8 mouse cellular contexts compared by ENCODE assay signal in genomic region chr17:33779271-33779966, GRCm38 (mm10). TPM values are rescaled to one million over a fixed set of nuclear protein-coding genes. Genes with fewer than 3 reads are reported as not detected.
DNase-seq lines count a peak whose midpoint lies in the region; ATAC-seq and TF ChIP-seq lines count a peak whose summit lies in the region.

No protein-coding gene starts in this region.

- peak overlapping the region; percentile 91 for H3K27ac ChIP-seq in embryonic facial prominence, embryonic 14.5 days (replicated peaks; ENCODE audit: low read depth, low read length)
- peak overlapping the region; percentile 60; the same call in 1 of the 2 replicates for H3K27ac ChIP-seq in midbrain, embryonic 16.5 days (ENCODE audit: low read length)
- H3K27ac ChIP-seq in testis, adult 2 months (ENCODE audit: control insufficient read depth, insufficient read depth, low read depth, low read length), result peak overlapping the region; percentile 78

- H3K9me3 ChIP-seq in megakaryocyte, embryonic 14.5 days, result no peaks in the 10 kb centered on the region
- H3K9me3 ChIP-seq in embryonic facial prominence, embryonic 14.5 days (ENCODE audit: control insufficient read depth, low read length), result no peaks in the 10 kb centered on the region
- H3K9me3 ChIP-seq in midbrain, embryonic 16.5 days (replicated peaks; ENCODE audit: control insufficient read depth, low read length, poor library complexity, severe bottlenecking), result no peaks in the 10 kb centered on the region

- intact Hi-C loops in left cerebral cortex, postnatal 4 days (cut with DNase I), result no loop called here

- peak overlapping the region; percentile 50 for H3K4me3 ChIP-seq in megakaryocyte, embryonic 14.5 days (replicated peaks)
- peak overlapping the region; percentile 51 for H3K4me3 ChIP-seq in embryonic facial prominence, embryonic 14.5 days (ENCODE audit: low read depth, low read length)
- H3K4me3 ChIP-seq in midbrain, embryonic 16.5 days (ENCODE audit: low read depth, low read length), result no peak overlapping the region
- peak overlapping the region; percentile 7; the same call in 1 of the 2 replicates for H3K4me3 ChIP-seq in testis, adult 2 months (ENCODE audit: control insufficient read depth, low read depth, low read length)

- WGBS in embryonic facial prominence, embryonic 14.5 days, result 9% methylated on average over 8 of the region's 9 CpGs
- 66% methylated on average over 8 of the region's 9 CpGs for WGBS in midbrain, embryonic 16.5 days

- TF ChIP-seq CTCF in testis, adult 2 months (IDR thresholded peaks at IDR 0.05; ENCODE audit: control insufficient read depth, insufficient read depth, insufficient replicate concordance, low read depth, low read length), result no peak

- peaks cover 33% of the 10 kb centered on the region for H3K36me3 ChIP-seq in megakaryocyte, embryonic 14.5 days (replicated peaks; ENCODE audit: low read length)
- H3K36me3 ChIP-seq in embryonic facial prominence, embryonic 14.5 days (ENCODE audit: control insufficient read depth, insufficient read depth, low read length), result peaks cover 38% of the 10 kb centered on the region
- H3K36me3 ChIP-seq in midbrain, embryonic 16.5 days (ENCODE audit: control insufficient read depth, insufficient read depth, low read length), result no peaks in the 10 kb centered on the region
- no peaks in the 10 kb centered on the region for H3K36me3 ChIP-seq in testis, adult 2 months (ENCODE audit: control insufficient read depth, insufficient read depth, low read length)

- H3K4me1 ChIP-seq in megakaryocyte, embryonic 14.5 days, result peaks cover 46% of the 10 kb centered on the region
- H3K4me1 ChIP-seq in embryonic facial prominence, embryonic 14.5 days (ENCODE audit: control insufficient read depth, insufficient read depth, low read length), result peaks cover 50% of the 10 kb centered on the region
- H3K4me1 ChIP-seq in midbrain, embryonic 16.5 days (ENCODE audit: control insufficient read depth, insufficient read depth, low read length), result peaks cover 12% of the 10 kb centered on the region; the same call in 1 of the 2 replicates
- H3K4me1 ChIP-seq in testis, adult 2 months (ENCODE audit: control insufficient read depth, insufficient read depth, low read length), result peaks cover 14% of the 10 kb centered on the region

- no peak for TF ChIP-seq POLR2A in testis, adult 2 months (IDR thresholded peaks at IDR 0.05; ENCODE audit: control insufficient read depth, low read depth, low read length)

- H3K4me2 ChIP-seq in embryonic facial prominence, embryonic 14.5 days (ENCODE audit: low read depth, low read length), result peak overlapping the region; percentile 77
- H3K4me2 ChIP-seq in midbrain, embryonic 16.5 days (ENCODE audit: low read length), result peak overlapping the region; percentile 35

- H3K27me3 ChIP-seq in megakaryocyte, embryonic 14.5 days (replicated peaks), result peaks cover 8% of the 10 kb centered on the region
- H3K27me3 ChIP-seq in embryonic facial prominence, embryonic 14.5 days (replicated peaks; ENCODE audit: control insufficient read depth, insufficient read depth, low read length), result no peaks in the 10 kb centered on the region
- H3K27me3 ChIP-seq in midbrain, embryonic 16.5 days (ENCODE audit: control insufficient read depth, insufficient read depth, low read depth, low read length), result no peaks in the 10 kb centered on the region
- H3K27me3 ChIP-seq in testis, adult 2 months (ENCODE audit: control insufficient read depth, insufficient read depth, low read length), result no peaks in the 10 kb centered on the region

- peak; percentile 97 for DNase-seq in embryonic facial prominence, embryonic 14.5 days (ENCODE audit: low spot score)
- DNase-seq in heart, adult 8-10 months (ENCODE audit: low spot score), result peak; percentile 97
- peak; percentile 98 for DNase-seq in kidney, adult 8-10 months
- DNase-seq in left cerebral cortex, postnatal 4 days, result peak; percentile 94

- H3K9ac ChIP-seq in embryonic facial prominence, embryonic 14.5 days (ENCODE audit: low read depth, low read length), result peak overlapping the region; percentile 5; the same call in 1 of the 2 replicates
- H3K9ac ChIP-seq in midbrain, embryonic 16.5 days (ENCODE audit: low read depth, low read length), result no peak overlapping the region

- ATAC-seq in megakaryocyte, adult 5-6 weeks (ENCODE audit: poor library complexity, severe bottlenecking), result no peak
- peak; percentile 93 for ATAC-seq in embryonic facial prominence, embryonic 14.5 days (ENCODE audit: low read depth)
- peak; percentile 75 for ATAC-seq in midbrain, embryonic 16.5 days

RNA-seq across cellular contexts. Expression of gene Angptl4, which starts 2.2 kb away (rescaled TPM):
- polyA plus RNA-seq in megakaryocyte, embryonic 14.5 days (2012; ENCODE audit: insufficient read depth, low replicate concordance), result 0.59 and 1.5 TPM in 2 replicates
- 0.59 and 0.80 TPM in 2 replicates for total RNA-seq in megakaryocyte, adult 5-6 weeks (2015)
- total RNA-seq in megakaryocyte, adult 5-6 weeks (2017), result 0.33 and 0.73 TPM in 2 replicates
- polyA plus RNA-seq in embryonic facial prominence, embryonic 14.5 days (2014; fragmentation: Nextera tagmentation; extraction: Ambion mirVana), result 35.7 and 52.1 TPM in 2 replicates
- 1 to 10 TPM; 2.9 to 9.8 (median 8.3) TPM for total RNA-seq in heart, adult 8-10 months (2022)
- total RNA-seq in left cerebral cortex, postnatal 4 days (2021), result 10 to 100 TPM in 1 of 2 experiments, 1 to 10 TPM in 1; 9.7 to 10.8 TPM
- polyA plus RNA-seq in midbrain, embryonic 16.5 days (2015; fragmentation: Nextera tagmentation; extraction: Ambion mirVana), result 16.8 and 17.4 TPM in 2 replicates
- polyA plus RNA-seq in testis, adult 2 months (2012; rRNA removed), result 3.3 and 4.3 TPM in 2 replicates

RNA-seq across cellular contexts. Expression of gene Rab11b, which starts 19.1 kb away (rescaled TPM):
- 140 and 309 TPM in 2 replicates for polyA plus RNA-seq in megakaryocyte, embryonic 14.5 days (2012; ENCODE audit: insufficient read depth, low replicate concordance)
- total RNA-seq in megakaryocyte, adult 5-6 weeks (2015), result 94.0 and 104 TPM in 2 replicates
- 26.7 and 41.1 TPM in 2 replicates for total RNA-seq in megakaryocyte, adult 5-6 weeks (2017)
- 156 and 181 TPM in 2 replicates for polyA plus RNA-seq in embryonic facial prominence, embryonic 14.5 days (2014; fragmentation: Nextera tagmentation; extraction: Ambion mirVana)
- total RNA-seq in heart, adult 8-10 months (2022), result 100 to 1,000 TPM; 248 to 275 (median 267) TPM
- total RNA-seq in left cerebral cortex, postnatal 4 days (2021), result 100 to 1,000 TPM; 361 to 382 TPM
- 503 and 519 TPM in 2 replicates for polyA plus RNA-seq in midbrain, embryonic 16.5 days (2015; fragmentation: Nextera tagmentation; extraction: Ambion mirVana)
- polyA plus RNA-seq in testis, adult 2 months (2012; rRNA removed), result 184 and 196 TPM in 2 replicates

RNA-seq across cellular contexts. Expression of gene Kank3, which starts 30.9 kb away (rescaled TPM):
- polyA plus RNA-seq in megakaryocyte, embryonic 14.5 days (2012; ENCODE audit: insufficient read depth, low replicate concordance), result 3.8 and 3.9 TPM in 2 replicates
- total RNA-seq in megakaryocyte, adult 5-6 weeks (2015), result 12.3 and 16.2 TPM in 2 replicates
- 13.5 and 14.8 TPM in 2 replicates for total RNA-seq in megakaryocyte, adult 5-6 weeks (2017)
- polyA plus RNA-seq in embryonic facial prominence, embryonic 14.5 days (2014; fragmentation: Nextera tagmentation; extraction: Ambion mirVana), result 38.7 and 39.4 TPM in 2 replicates
- total RNA-seq in heart, adult 8-10 months (2022), result 10 to 100 TPM; 44.4 to 64.9 (median 51.3) TPM
- total RNA-seq in left cerebral cortex, postnatal 4 days (2021), result 10 to 100 TPM; 38.6 to 44.1 TPM
- polyA plus RNA-seq in midbrain, embryonic 16.5 days (2015; fragmentation: Nextera tagmentation; extraction: Ambion mirVana), result 49.0 and 52.6 TPM in 2 replicates
- polyA plus RNA-seq in testis, adult 2 months (2012; rRNA removed), result 146 and 156 TPM in 2 replicates

RNA-seq across cellular contexts. Expression of gene Rps28, which starts 44.9 kb away (rescaled TPM):
- polyA plus RNA-seq in megakaryocyte, embryonic 14.5 days (2012; ENCODE audit: insufficient read depth, low replicate concordance), result 840 and 6,431 TPM in 2 replicates
- total RNA-seq in megakaryocyte, adult 5-6 weeks (2015), result 875 and 928 TPM in 2 replicates
- total RNA-seq in megakaryocyte, adult 5-6 weeks (2017), result 2,242 and 2,459 TPM in 2 replicates
- 1,198 and 1,307 TPM in 2 replicates for polyA plus RNA-seq in embryonic facial prominence, embryonic 14.5 days (2014; fragmentation: Nextera tagmentation; extraction: Ambion mirVana)
- 100 to 1,000 TPM; 691 to 822 (median 750) TPM for total RNA-seq in heart, adult 8-10 months (2022)
- total RNA-seq in left cerebral cortex, postnatal 4 days (2021), result 1,000 to 10,000 TPM; 1,155 to 1,182 TPM
- polyA plus RNA-seq in midbrain, embryonic 16.5 days (2015; fragmentation: Nextera tagmentation; extraction: Ambion mirVana), result 407 and 416 TPM in 2 replicates
- 716 and 819 TPM in 2 replicates for polyA plus RNA-seq in testis, adult 2 months (2012; rRNA removed)

RNA-seq across cellular contexts. Expression of gene Ndufa7, which starts 45.0 kb away (rescaled TPM):
- 1,277 and 1,645 TPM in 2 replicates for polyA plus RNA-seq in megakaryocyte, embryonic 14.5 days (2012; ENCODE audit: insufficient read depth, low replicate concordance)
- 150 and 160 TPM in 2 replicates for total RNA-seq in megakaryocyte, adult 5-6 weeks (2015)
- 110 and 139 TPM in 2 replicates for total RNA-seq in megakaryocyte, adult 5-6 weeks (2017)
- 479 and 488 TPM in 2 replicates for polyA plus RNA-seq in embryonic facial prominence, embryonic 14.5 days (2014; fragmentation: Nextera tagmentation; extraction: Ambion mirVana)
- total RNA-seq in heart, adult 8-10 months (2022), result 100 to 1,000 TPM; 676 to 749 (median 700) TPM
- total RNA-seq in left cerebral cortex, postnatal 4 days (2021), result 100 to 1,000 TPM; 214 to 232 TPM
- polyA plus RNA-seq in midbrain, embryonic 16.5 days (2015; fragmentation: Nextera tagmentation; extraction: Ambion mirVana), result 428 and 439 TPM in 2 replicates
- 601 and 663 TPM in 2 replicates for polyA plus RNA-seq in testis, adult 2 months (2012; rRNA removed)
